Mouse (Mus musculus): Measurements from ENCODE around the gene Rad51c.
"Not testable (repeated sequence)": the region's sequence is repeated elsewhere in the genome, so short reads cannot be mapped to it uniquely, and the experiment has no call there.

The Rad51c gene

DNA sequence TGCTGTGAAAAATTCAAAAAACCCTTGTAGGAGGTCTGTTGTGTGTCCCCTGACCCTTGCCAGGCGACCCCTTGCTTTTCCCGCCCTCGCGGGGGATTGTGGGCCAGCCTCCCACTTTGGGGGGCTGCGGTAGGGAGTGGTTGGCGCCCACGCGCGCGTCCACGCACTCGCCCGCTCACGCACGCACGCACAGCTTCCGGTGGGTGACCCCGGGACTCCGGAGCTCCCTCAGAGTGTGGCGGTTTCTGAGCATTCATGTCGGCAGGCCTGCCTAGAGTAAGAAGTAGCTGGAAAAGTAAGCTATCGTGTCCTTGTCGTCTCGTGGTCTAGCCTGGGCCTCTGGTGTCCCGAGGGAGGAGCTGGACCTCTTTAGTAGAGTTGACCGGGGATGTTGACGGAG lies at the start of gene Rad51c, which contains the start of gene Tex14:
Gene Rad51c (minus strand): TSS at position 79 of the 400 bp plus-strand sequence.
Gene Tex14 (plus strand): TSS at position 190 of the 400 bp plus-strand sequence.
- no peak for DNase-seq (ENCODE audit: low read depth, low spot score)

DNA sequence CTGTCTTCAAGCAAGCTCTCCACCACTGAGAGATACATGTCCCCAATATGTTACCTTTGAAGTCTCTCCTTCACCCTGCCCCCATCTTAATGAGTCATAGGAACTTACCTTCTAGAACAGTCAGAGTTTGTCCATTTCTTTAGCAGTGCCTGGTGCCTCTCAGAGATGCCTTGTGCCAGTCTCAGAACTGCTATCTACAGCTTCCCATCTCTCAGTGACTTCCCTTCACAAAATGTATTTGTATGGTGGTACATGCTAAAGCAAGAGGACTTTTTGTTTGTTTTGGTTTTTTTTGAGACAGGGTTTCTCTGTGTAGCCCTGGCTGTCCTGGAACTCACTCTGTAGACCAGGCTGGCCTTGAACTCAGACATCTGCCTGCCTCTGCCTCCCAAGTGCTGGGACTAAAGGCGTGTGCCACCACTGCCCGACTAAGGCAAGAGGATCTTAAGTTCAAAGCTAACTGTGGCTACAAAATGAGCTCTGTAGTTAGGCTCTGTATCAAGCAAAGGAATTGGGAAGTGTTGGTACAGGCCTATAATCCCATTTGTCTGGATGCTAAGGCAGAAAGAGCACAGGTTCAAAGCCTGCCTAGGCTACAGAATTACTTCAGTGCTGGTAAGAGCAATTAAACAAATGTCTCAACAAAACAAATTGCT lies 49.4 kb upstream of the Rad51c start:
- DNase-seq (ENCODE audit: low read depth, low spot score), result no peak

DNA sequence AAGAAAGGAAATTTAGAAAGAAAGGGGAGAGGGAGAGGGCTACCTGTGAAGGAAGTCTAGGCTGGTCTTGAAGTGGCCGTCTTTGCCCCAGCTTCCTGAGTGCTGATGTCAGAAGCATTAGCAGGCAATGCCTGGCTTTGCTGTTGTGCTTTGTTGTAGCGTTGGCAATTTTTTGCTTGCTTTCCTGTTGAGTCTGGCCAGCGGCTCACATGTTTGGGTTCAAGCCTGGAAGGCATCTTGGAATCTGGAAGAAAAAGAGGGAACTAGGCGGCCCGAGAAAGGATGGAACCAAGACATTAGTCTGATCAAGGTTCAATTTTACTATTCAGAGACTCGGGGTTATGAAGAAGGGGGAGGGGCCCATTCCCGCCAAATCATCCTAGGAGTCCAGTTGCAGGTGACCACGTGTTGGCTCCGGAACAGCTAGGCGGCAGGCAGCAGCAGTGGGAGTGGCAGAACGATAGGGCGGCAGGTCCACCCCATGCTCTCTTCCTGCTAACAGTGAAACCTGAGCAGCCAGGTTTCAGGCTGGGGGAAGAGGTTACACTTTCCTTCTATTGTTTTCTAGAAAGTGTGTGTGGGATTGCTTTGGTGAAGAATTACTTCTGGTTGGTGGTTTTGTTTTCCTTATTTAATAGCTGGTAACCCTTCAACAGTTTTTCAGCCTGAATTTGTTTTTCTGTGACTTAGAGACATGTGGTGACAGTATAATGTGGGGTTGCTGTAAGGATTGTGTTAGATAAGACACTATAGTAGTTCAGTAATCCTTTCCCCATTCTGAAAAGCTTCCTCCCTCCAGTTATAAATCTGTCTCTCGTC lies 48.7 kb upstream of the Rad51c start:
- no peak for DNase-seq (ENCODE audit: low read depth, low spot score)

DNA sequence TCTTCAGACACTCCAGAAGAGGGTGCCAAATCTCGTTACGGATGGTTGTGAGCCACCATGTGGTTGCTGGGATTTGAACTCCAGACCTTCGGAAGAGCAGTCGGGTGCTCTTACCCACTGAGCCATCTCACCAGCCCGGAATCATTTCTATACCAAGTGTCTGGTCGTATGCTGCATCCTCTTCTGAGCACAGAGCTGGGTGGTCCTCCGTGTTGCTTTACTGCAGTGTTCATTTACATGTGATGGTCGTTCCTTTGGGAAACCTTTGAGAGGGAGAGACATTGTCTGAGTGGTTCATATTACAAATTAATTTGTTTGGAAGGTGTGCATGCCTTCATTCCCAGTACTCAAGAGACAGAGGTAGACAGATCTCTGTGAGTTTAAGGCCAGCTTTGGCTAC lies 48.0 kb upstream of the Rad51c start:
- DNase-seq (ENCODE audit: low read depth, low spot score), result not testable (repeated sequence)

DNA sequence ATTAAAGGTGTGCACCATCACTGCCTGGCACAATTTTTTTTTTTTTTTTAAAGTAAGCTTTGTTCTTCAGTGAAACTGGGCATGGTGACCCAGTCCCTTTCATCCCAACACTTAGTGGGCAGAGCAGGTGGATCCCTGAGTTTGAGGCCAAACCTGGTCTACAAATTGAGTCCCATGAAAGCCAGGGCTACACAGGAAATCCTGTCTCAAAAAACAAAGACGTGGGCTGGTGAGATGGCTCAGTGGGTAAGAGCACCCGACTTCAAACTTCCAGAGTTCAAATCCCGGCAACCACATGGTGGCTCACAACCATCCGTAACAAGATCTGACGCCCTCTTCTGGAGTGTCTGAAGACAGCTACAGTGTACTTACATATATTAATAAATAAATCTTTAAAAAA lies 45.1 kb upstream of the Rad51c start:
- not testable (repeated sequence) for DNase-seq (ENCODE audit: low read depth, low spot score)

DNA sequence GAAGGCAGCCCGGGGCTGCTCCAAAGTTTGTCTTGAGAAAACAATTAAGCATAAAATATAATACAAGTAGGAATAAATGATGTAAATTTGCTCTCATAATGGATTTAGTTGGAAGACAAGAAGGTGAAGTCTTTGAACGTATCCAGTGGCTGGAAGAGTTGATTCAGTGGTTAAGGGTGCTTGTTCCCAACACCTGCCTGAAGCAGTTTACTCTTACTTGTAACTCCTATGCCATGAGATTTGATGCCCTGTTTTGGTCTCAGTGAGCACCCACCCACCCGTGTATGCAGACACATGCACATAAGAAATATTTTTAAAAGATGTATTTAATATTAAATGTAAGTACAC lies 44.4 kb upstream of the Rad51c start:
- DNase-seq (ENCODE audit: low read depth, low spot score), result no peak

DNA sequence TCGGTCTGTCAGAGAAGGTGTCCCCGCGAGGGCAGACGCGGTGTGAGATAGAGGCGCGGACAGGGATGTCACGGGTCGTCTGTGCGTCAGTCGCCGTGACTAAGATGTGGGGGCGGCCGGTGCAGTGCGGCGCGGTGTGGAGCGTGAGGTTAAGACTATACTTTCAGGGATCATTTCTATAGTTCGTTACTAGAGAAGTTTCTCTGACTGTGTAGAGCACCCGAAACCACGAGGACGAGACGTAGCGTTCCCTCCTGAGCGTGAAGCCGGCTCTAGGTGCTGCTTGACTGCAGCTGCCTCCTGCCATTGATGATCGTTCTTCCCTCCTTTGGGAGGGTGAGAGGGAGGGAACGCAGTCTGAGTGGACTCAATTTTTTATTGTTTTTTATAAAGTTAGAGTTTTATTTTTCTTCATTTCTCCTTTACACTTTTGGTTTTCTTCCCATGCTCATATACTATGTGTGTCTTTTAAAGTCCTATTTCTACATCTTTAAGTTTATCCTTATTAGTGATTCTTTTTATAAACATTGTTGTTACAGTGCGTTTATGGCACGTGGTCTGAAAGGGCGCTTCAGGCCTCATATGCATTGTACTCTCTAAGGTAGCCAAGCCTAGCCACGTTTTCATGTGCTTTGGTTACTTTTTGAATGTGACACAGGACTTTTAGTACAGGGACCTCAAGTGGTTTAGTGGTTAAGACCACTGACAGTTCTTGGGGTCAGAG lies 43.9 kb upstream of the Rad51c start:
- peak; percentile 90 for DNase-seq (ENCODE audit: low read depth, low spot score)

DNA sequence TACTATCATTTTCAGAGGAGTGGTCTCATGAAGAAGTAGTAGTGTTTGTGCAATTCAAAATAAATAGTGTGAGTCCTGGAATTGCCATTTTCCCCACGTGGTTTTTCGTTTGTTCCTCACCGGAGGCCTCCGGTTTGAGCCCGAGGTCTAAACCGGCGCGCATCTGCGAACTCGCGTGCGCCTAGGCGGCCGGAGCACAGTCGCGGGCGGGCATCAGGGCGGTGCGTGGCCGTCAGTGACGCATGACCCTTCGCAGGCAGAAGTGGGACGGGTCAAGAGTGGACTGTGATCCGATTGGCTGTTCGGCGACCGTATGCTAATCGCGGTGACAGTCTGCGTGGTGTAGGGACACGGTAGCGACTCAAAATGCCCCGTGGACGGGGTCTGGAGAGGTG lies 43.3 kb upstream of the Rad51c start:
- peak; percentile 96 for DNase-seq (ENCODE audit: low read depth, low spot score)

DNA sequence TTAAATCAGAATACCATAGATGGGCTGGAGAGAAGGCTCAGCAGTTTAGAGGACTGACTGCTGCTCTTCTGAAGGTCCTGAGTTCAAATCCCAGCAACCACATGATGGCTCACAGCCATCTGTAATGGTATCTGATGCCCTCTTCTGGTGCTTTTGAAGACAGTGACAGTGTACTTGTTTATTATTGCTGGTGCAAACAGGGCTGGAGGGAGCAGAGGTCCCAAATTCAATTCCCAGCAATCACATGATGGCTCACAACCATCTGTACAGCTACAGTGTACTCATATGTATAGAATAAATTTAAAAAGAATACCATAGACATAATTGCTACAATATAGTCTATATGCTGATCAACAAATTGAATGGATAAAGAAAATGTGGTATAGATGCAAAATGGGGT lies 42.7 kb upstream of the Rad51c start:
- DNase-seq (ENCODE audit: low read depth, low spot score), result no peak

DNA sequence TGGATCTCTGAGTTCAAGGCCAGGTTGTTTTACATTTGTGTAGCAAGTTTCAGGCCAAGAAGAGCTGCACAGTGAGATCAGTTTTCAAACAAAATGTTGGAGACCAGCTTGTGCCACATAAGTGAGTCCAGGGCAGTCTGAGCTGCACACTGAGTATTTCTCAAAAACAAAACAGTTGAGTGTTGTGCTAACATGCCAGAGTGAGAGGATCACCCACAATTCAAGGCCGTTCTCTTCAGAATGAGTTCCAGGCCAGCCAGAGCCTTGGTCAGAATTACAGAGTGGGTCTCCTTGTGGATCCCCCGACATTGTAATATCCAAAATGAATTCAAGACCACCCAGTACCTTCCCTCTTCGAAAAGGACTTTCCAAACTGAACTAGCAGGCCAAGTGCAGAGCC lies 41.4 kb upstream of the Rad51c start:
- DNase-seq (ENCODE audit: low read depth, low spot score), result no peak

DNA sequence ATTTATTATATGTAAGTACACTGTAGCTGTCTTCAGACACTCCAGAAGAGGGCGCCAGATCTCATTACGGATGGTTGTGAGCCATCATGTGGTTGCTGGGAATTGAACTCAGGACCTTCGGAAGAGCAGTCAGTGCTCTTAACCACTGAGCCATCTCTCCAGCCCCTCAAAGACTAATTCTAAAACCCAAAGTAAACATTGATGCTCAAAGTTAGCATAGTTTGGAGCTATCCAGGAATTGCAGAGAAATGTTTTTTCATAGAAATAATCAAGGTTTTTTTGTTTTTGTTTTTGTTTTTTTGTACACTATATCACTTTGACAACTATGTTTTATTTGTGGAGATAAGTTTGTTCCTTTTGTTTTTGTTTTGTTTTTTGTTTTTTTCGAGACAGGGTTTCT lies 40.8 kb upstream of the Rad51c start:
- DNase-seq (ENCODE audit: low read depth, low spot score), result not testable (repeated sequence)

DNA sequence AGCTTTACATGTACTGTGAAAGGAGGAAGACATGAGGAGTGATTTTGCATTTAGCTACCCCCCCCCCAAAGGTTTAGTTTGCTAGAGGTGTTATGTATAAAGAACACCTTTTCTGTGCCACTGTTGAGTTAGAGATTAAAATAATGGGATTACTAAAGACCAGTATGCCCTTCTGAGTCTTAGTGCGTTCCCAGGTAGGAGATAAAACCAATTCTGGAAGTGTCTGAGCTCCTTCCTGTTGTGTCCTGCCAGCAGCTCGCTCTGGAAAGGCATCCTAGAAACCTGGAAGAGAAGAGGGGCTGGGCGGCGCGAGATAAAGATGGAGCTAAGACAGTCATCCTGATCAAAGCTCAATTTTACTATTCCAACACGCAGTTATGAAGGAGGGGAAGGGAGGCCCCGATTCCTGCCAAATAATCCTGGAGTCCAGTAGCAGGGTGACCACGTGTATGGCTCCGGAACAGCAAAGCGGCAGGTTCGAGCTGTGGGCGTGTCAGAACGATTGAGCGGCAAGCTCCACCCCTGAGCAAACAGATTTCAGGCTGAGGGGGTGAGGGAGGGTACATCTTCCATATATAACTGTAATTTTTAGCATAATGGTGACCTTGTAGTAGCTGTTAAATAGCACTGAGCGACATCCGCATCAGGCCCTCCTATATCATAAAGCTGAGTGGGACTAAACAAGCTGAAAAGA lies 40.1 kb upstream of the Rad51c start:
- DNase-seq (ENCODE audit: low read depth, low spot score), result no peak

DNA sequence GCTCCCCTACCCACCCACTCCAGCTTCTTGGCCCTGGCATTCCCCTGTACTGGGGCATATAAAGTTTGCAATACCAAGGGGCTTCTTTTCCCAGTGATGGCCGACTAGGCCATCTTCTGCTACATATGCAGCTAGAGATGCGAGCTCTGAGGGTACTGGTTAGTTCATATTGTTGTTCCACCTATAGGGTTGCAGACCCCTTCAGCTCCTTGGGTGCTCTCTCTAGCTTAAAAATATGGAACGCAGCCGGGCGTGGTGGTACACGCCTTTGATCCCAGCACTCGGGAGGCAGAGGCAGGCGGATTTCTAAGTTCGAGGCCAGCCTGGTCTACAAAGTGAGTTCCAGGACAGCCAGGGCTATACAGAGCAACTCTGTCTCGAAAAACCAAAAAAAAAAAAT lies 39.3 kb upstream of the Rad51c start:
- not testable (repeated sequence) for DNase-seq (ENCODE audit: low read depth, low spot score)

DNA sequence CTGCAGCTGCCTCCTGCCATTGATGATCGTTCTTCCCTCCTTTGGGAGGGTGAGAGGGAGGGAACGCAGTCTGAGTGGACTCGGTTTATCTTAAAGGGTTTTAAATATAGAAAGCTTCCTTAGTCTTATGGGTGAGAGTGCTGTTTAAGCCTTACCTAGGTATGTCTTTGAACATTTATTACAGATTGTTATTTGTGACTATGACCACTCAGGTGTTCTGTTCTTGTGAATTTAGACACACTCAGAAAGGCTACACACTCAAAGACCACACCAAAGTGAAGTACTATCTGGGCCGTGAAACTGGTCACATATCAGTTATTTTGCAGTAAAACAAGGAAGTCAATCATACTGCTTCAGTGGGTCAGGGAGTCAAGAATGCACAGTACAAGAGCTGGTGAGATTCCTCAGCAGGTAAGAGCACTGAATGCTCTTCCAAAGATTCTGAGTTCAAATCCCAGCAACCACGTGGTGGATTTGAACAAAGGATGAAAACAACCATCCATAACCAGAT lies 38.7 kb upstream of the Rad51c start:
- DNase-seq (ENCODE audit: low read depth, low spot score), result peak; percentile 93

DNA sequence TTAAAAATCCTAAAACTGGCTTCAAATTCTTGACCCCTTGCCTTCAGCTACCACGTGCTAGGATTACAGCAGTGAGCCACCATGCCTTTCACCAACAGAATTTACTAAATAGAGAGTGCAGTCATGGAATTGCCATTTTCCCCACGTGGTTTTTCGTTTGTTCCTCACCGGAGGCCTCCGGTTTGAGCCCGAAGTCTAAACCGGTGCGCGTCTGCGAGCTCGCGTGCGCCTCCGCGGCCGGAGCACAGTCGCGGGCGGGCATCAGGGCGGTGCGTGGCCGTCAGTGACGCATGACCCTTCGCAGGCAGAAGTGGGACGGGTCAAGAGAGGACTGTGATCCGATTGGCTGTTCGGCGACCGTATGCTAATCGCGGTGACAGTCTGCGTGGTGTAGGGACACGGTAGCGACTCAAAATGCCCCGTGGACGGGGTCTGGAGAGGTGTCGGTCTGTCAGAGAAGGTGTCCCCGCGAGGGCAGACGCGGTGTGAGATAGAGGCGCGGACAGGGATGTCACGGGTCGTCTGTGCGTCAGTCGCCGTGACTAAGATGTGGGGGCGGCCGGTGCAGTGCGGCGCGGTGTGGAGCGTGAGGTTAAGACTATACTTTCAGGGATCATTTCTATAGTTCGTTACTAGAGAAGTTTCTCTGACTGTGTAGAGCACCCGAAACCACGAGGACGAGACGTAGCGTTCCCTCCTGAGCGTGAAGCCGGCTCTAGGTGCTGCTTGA lies 38.1 kb upstream of the Rad51c start:
- peak; percentile 92 for DNase-seq (ENCODE audit: low read depth, low spot score)

DNA sequence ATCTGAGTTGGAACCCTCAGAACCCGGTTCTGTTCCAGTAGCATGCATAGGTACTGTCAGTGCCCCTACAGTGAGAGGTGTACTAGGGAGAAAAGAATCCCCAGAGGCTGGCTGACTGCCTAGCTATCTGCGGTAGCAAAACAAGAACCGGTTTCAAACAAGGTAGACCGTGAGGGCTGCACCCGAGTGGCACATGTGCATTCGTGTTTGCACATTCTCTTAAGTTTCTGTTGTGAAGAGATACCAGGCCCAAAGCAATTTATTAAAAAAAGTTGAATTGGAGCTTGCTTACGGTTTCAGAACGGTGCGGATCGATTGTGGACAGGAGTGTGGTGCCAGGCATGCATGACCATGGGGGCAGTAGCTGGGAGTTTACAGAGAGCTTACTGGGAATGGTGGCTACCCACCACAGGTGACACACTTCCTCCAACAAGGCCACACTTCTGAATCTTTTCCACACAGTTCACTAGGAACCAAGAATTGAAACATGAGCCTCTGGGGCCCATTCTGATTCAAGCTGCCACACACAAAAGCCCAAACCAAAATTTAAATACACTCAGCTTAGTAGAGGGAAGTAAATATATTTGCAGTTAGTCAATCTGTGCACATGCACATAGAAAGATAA lies 35.2 kb upstream of the Rad51c start:
- no peak for DNase-seq (ENCODE audit: low read depth, low spot score)

DNA sequence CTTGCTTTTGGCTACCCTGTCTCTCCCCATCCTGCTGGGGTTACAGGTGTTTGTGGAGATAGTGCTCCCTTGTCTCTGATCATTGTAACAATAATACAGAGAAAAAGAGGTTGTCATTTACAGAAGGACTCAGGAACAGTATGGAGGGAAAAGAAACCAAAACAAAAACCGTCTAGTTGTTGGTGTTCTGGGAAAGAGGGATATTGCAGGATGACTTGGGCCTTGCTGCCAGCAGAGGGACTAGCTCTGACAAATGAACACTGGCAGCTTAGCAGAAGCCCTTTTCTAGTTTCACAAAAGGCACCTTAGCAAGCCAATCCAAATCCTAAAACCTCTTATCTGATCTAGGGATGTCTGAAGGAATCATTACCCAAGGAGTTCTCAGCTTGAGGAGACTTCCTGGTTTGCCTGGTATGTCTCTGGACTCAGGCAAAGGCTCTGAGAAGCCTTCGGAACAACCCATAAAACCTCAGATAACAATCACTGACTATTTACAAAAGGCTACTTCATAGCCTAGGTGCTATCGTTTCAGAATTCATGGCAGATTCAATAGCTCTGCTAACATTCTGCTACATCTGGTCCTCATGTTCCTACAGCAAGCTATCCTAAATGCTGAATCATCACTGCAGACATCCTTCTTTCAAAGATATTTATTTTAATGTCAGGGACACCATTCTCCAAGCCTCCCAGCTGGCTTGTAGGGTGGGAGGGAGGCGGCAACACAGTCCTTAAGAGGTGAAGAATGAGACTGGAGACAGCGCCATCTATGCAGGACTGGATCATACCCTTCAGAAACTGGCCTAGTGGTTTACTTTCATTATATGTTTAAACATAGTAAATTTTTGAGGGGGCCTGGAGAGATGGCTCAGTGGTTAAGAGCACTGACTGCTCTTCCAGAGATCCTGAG lies 31.8 kb upstream of the Rad51c start:
- DNase-seq (ENCODE audit: low read depth, low spot score), result no peak

DNA sequence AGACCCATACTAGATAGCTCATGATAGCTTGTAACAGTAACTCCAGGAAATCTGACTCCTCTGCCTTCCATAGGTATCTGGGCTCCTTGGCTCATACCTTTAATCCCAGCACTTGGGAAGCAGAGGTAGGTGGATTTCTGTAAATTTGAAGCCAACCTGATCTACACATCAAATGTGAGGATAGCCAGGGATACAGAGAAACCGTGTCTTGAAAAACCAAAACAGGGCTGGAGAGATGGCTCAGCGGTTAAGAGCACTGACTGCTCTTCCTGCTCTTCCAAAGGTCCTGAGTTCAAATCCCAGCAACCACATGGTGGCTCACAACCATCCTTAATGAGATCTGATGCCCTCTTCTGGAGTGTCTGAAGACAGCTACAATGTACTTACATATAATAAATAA lies 30.4 kb upstream of the Rad51c start:
- DNase-seq (ENCODE audit: low read depth, low spot score), result not testable (repeated sequence)

DNA sequence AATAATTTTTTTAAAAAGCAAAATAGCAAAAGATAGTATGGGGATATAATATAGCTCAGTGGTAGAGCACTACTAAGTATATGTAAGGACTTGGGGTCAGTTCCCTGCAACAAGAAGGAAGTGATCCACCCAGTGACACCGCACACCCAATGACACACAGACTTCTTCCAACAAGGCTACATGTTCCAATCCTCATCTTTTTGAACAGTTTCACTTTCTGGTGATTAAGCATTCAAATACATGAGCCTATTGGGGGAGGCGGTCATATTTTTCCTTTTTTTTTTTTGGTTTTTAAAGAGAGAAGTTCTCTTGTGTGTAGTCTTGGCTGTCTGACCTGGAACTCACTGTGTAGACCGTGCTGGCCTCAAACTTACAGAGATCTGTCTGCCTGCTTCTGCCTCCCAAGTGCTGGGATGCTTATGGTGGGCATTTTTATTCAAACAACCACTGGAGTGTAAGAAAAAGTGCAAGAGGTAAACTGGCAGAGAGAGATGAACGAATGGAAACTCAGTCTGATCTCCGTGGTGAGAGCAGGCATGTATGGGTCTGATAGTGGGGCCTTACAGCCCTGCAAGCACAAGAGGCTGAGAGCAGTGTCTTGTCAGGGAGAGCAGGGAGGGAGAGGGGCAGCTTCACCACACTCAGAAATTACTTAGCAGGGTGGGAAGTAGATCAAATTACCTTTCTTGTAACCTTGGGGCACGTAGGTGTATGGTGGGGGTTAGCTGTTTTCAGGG lies 28.3 kb upstream of the Rad51c start:
- no peak for DNase-seq (ENCODE audit: low read depth, low spot score)

Measured in brain, adult 2 months (tissue).